Mouse (Mus musculus): ENCODE data around the gene Cd248.

- TF ChIP-seq CTCF (IDR thresholded peaks at IDR 0.05; ENCODE audit: borderline replicate concordance, extremely low read depth, insufficient read depth, insufficient read length) = no peak
- no peak for TF ChIP-seq POLR2A (IDR thresholded peaks at IDR 0.05; ENCODE audit: borderline replicate concordance, extremely low read depth, insufficient read depth, insufficient read length, poor library complexity, severe bottlenecking)
Measured at GRCm38 (mm10) chr19:5084834-5085144, 16.9 kb downstream of the Cd248 start.

Measured in brain, embryonic 14.5 days (tissue).